Mouse (Mus musculus) frontal cortex, adult 2 months (tissue): ENCODE data around the gene Ankrd55. TPM values are rescaled to one million over a fixed set of nuclear protein-coding genes. Genes with fewer than 3 reads are reported as not detected.

Experiments
- polyA plus RNA-seq: library from polyadenylated mRNA; depleted of rRNA; stranded (reverse); fragments of >200 nt; gene quantifications from 2 replicates; pipeline ENCODE4 v1.2.3, GENCODE M21; 2012; rRNA removed

Ankrd55 gene
- polyA plus RNA-seq, 1 experiment: 3.8 TPM

Other genes starting within 250 kb of the Ankrd55 start
- gene Il6st, start 175.6 kb downstream of the Ankrd55 start, polyA plus RNA-seq: 27.2 and 27.6 TPM in 2 replicates